Mouse (Mus musculus) heart, postnatal 36 days (tissue): ENCODE measurements around the gene Chd2. TPM values are rescaled to one million over a fixed set of nuclear protein-coding genes. Genes with fewer than 3 reads are reported as not detected.
"Not testable (repeated sequence)": the region's sequence is repeated elsewhere in the genome, so short reads cannot be mapped to it uniquely, and the experiment has no call there.

Source experiments
- DNase-seq, 2 experiments: peaks; one replicate each; pipeline ENCODE4 v3.0.0; 2021 to 2022
- intact Hi-C: fragments of 180-260 bp; cut with DNase I; formaldehyde crosslinking; loops from one replicate; pipeline ENCODE4 v1.15.1; 2025
- total RNA-seq, 2 experiments: library from RNA; stranded (reverse); gene quantifications; 2 replicates each; pipeline ENCODE4 v1.2.3; 2021

The Chd2 gene
- total RNA-seq = 10 to 100 TPM; 49.0 to 52.1 TPM

DNA sequence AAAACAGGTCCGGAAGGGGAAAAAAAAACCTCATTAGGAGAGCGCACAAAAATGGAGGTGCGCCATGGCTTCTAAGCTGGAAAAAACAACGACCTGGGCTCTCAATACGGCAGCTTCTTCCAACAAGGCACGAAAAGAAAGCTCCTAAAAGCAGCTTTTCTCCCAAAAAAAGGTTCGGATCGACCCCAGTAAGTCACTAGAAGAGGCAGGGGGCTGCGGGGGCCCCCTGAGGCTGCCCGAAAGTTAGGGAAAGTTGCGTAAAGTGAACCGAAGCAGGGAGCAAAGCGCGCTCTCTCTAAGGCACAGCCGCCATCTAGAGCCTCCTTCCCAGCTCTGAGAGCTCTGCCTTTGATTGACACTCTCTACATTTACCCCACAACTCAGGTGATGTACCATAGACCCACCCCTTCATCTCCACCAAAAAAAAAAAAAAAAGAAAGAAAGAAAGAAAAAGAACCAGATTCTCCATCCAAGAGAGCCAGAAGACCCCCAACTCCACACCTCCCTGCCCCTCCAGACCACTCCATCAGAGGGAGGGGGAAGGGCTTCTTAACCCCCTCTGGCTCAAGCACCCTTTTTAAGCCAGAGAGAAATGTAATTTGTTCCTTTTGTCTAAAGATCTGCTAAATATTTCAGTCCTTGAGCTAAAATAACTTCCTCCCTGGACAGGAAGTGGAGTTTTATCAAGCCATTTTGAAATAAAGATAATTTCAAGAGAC, at the start of gene Chd2:
TSS of gene Chd2 (minus strand) at position 419 of the 719 bp plus-strand sequence.
- intact Hi-C loops = loop anchor here (1.0 kb wide), 1 partner anchor 16 kb away; no protein-coding TSS in a partner anchor

DNA sequence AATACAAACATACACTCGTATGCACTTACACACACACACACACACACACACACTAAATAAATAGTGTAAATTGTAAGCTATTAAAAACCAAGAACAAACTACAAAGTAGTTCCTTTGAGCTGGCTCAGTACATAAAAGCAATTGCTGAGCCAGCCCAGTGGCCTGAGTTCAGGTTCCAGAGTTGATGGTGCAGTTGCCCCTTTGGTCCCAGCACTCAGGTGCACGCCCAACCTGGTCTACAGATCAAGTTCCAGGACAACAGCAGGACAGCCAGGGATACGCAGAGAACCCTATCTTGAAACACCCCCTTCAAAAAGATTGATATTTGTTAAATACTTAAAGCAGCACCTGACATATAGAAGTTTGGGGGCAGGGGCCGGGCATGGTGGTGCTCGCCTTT, 49.1 kb upstream of the Chd2 start:
- no peak for DNase-seq
- intact Hi-C loops = no loop called here

More for the DNA sequence above, at the start of gene Chd2:
- peak; percentile 72 to 84 for DNase-seq

DNA sequence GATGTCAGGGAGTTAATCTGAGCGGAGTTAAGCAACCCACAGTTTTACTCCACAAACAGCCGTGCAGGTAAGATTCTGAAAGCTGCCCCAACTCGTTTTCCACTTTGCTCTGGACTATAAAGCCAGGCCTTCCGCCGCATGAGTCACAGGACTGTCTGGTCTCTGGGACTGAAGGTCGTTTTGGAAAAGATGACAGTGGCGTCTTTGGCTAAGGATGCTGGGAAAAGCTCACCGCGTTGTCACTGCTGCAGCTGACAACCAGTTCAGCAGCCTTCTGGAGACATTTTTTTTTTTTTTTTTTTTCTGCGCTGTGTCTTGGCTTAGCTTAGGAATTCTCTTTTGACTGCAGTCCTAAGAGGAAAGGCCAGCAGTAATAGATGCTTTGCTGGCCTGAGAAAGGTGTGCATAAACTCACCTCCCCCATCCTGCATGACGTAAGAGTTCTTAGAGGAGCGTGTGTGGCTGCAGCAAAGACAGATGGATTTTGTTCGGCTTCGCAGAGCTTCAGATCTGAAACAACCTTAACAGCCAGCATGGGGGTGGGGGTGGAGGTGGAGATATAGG, 47.7 kb upstream of the Chd2 start:
- DNase-seq = peak in 1 of 2 experiments; percentile 36
- intact Hi-C loops = no loop called here

DNA sequence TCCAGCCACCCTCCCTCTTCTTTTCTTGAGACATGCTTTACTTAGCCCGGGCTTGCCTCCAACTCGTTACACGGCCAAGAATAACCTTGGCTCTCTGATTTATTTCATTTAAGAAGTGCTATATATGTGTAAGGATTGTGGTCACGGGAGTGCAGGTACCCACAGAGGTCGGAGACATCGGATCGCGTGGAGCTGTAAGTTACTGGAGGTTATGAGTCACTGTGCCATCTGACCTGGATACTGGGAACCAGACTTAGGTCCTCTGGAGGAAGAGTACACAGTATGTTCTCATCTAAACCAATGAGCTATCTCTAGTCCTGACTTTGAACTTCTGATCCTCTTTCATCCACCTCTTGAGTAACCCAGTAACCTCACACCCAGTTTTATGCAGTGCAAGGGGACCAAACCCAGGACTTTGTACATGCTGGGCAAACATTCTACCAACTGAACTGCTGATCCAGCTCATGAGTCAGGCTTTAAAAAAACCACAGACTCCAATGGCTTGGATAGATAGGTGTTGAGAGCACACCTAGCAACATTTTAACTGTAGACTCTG, 46.8 kb upstream of the Chd2 start:
- intact Hi-C loops = no loop called here
- DNase-seq = no peak

DNA sequence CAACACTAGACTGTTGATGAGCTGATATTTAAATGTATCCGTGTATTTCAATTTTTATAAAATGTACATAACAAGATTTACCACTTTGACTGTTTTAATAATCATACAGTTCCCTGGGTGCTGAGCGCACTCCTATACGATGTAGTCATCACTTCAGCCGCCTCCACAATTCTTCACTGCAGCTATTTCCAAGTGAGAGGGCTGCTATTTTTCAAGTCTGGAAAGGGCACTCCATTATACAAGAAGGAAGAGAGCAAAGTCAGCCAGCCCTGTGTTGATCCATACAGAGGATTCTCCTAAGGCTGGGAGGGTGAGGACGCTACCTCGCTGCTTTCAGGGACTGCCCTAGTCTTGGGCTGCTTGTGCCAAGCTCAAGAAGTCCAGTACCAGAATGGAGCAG, 45.1 kb upstream of the Chd2 start:
- no peak for DNase-seq
- intact Hi-C loops = no loop called here

DNA sequence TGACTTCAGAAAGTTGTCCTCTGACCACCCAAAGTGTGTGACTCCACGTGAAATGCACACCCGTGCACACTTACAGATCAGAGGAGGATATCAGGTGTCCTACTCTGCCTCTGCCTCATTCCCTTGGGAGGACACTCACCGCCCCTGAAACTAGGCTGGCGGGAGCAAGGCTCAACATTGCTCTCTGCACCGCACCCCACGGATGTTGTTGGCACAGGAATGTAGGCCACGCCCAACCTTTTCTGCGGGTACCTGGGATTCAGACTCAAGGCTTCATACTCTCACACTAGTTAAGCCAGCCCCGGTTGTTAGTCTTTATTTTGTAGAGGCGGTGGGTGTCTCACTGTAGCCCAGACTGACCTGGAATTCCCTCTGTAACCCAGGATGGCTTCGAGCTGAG, 44.6 kb upstream of the Chd2 start:
- DNase-seq = no peak
- intact Hi-C loops = no loop called here

DNA sequence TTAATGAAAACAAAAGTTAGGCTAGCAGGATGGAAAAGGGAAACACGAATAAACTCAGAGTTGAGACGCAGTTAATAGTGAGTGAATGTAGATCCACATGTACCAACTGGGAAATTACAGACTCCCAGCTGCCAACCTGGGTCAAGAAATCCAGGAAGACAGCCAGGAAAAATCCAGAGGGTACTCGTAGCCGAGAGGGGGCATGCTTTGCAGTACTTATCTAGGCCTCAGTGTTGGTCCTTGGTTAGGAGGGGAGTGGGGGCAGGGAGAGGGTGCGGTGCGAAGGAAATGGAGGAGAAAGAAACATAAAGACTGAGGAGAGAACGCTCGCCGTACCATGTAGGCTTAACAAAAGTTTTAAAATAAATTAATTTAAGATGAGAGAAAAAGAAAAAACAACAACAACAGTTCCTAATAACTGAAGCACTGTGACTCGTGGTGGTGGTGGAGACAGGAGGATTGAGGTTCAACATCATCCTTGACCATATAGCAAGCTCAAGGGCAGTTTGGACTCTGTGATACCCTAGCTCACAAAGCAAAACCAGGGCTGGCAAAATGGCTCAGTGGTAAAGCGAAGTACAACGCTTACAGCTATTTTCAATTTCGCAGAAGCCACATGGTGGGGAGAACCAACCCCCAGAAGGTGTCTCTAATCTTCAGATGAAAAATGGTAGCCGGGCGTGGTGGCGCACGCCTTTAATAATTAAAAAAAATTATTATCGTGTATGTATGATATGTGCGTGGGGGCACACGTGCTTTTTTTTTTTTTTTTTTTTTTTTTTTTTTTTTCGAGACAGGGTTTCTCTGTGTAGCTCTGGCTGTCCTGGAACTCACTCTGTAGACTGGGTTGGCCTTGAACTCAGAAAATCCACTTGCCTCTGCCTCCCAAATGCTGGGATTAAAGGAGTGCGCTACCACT, 43.7 kb upstream of the Chd2 start:
- intact Hi-C loops = no loop called here
- DNase-seq = no peak

DNA sequence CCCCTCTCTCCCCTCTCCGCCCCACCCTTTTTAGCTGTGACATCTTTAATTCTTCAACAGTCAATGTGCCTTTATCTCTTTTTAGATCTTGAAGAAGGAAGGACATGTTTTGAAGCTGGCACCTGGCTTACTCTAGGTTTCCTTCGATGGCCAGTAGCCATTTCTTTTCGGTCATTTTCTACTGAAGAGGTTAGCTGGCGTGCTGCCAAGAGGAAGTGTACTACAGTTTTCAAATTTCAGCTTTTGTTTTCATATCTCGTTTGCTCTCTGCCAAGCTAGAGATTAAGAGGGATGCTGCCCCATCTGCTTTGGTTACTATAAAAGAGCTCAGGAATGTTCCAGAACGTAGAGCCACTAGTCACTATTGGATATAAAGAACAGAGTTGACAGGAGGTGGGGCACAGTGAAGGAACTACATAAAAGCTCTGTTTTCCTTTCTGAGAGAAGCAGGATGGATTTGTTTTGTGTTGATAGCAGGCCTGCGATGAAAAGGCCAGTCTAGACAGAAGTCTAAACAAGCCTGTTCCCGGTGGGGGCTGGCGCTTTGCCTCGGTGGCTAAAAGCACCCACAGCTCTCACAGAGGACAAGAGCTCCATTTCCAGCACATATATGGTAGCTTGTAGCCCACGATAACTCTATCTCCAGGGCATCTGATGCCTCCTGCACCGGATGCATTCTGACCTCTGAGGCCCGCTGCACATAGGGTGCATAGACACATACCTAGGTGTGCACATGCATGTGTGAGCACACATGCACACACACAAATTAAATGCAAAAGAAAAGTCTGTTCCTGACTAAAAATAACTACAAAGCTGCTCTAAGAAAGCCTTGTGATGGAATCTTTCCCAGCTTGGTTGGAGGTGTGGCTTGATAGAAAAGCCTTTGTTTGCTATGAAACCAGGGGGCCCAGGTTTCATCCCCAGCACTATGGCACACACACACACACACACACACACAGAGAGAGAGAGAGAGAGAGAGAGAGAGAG, 42.7 kb upstream of the Chd2 start:
- DNase-seq = peak; percentile 69 to 73
- intact Hi-C loops = no loop called here

DNA sequence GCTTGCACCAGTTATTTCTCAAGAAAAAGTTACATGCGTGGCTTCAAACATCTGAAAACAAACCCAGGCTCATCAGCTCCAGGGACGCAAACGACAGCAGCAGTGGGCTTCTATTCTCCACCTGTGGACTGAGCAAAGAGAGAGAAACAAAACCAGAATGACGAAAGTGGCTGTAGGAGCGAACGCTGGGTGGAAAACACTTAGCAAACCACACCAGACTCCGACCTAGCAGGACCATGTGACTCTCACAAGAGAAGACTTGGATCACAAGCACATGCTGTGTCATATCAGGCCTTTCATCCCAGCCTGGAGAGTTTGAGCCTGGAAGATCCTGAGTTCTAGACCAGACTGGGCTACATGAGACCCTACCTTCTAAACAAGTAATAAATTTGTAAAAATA, 41.8 kb upstream of the Chd2 start:
- intact Hi-C loops = no loop called here
- no peak for DNase-seq

DNA sequence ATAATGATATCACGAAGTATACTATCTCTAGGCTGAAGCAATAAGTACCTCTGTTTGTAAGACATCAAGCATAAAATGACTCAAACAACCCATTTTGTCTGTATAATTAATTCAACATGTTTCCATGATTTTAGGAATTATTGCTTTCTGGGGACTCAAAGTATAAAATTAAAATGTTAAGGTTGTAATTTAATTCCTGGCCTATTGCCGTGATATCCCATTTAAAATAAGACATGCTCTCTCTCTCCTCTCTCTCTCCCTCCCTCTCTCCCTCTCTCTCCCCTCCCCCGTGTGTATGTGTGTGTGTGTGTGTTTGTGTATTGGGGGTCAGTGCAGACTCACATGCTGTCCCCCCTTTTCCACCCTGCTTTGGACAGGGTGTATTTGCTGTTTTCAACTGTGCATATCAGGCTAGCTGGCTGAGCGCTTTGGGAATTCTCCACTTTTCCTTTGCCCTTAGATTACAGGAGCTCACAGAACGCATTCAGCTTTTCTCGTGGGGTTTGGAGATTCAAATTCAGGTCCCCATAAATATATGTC, 40.3 kb upstream of the Chd2 start:
- no peak for DNase-seq
- intact Hi-C loops = loop anchor here (2.0 kb wide), 1 partner anchor 21 kb away; no protein-coding TSS in a partner anchor

DNA sequence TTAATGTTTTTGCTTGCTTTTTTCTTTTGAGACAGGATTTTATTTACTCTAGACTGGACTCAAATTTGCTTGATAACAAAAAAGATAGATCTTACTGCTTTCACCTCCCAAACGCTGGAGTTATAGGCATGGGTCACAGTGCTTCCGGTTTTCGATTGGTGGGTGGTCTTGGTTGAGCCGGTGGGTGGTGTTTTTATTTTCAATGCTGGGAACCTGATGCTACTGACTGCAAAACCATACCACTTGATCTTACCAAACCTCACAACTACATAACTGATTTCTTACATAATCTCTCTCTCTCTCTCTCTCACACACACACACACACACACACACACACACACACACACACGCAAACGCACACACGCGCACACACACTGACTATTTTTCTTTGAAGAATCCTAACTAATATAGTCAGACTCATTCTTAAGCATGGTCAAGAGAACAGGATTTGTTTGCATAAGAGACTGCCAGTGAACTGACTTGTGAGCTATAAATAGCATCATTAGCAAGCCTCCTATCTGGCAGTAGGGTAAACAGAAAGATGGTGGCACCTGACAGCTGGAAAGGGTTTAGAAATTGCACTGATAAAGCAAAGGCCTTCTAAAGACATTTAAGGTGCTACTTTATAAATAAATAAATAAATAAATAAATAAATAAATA, 37.6 kb upstream of the Chd2 start:
- intact Hi-C loops = no loop called here

DNA sequence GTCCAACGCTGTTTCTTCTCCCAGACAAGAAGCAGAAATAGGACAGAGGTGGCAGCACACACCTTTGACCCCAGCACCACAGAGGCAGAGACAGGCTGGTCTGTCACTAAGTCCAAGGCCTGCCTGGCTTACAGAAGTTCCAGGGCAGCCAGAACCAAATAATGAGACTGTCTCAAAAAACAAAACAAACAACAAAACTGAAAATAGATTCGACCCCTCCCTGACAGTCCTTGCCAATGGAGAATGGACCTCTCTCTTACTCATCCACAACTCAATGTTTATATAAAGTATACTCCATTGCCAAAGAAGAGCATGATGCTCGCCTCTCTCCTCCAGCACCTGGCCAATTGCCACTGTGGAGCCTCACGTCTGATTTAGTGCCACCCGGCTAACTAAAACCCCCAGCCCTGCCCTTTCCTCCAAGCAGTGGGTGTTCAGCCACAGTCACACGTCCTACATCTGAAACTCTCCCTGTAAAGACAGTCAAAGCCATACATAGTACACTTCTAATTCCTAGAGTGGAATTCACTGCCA, 36.3 kb upstream of the Chd2 start:
- intact Hi-C loops = no loop called here
- no peak for DNase-seq

More for the DNA sequence above, 37.6 kb upstream of the Chd2 start:
- no peak for DNase-seq

DNA sequence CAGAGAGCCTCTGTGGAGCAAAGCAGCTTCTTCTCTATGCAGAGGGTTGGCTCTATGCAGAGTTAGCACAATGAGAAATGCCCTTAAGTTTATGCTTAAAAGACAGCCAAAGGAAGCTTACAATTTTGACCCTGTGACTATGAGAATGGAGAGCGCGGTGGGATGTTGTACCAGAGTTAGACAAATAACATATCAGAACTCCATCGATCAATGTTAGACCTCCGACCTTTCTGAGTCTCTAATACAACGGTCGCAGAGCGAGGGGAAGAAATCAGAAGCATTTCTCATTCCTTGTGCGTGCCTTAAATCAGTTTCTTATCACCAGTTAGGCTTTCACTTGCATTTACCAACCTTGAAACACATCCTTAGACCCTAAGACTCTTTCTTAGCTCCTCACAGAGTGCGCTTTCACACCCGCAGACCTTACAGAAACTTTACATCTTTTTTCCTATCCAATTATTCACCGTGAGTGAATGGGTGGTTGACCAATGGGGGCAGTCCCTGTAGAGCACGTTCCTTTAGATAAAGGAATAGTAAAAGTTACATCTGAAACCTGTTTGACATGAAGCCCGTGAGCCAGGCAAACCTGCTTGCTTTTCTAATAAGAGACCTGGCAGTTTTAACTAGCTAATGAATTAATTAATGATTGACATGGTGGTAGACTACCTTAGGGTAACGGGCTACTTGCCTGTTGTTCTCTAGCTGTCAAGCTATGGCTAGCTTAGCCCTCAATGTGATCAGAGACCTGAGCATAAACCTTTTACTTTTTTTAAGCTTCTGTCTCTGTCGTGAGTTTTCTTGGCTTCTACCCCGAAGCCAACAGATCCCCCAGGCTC, 34.7 kb upstream of the Chd2 start:
- no peak for DNase-seq
- intact Hi-C loops = no loop called here

DNA sequence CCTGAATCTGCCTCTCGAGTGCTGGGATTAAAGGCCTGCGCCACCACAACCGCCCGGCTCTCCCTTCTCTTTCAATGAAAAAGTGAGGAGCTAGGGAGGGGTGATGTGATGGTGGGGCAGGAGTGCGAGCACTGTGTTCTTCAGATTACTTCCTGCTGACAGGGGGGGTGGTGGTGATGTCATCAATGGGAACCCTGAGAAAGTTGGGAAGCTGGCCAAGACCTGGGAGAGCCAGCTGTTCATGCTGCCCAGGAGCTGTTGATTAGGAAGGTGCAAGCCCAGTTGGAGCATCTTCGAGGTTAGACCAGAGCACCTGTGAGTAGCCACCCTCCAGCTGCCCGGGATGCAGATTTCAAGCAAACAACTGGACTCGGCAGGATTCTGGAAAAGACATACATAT, 33.6 kb upstream of the Chd2 start:
- no peak for DNase-seq
- intact Hi-C loops = no loop called here

DNA sequence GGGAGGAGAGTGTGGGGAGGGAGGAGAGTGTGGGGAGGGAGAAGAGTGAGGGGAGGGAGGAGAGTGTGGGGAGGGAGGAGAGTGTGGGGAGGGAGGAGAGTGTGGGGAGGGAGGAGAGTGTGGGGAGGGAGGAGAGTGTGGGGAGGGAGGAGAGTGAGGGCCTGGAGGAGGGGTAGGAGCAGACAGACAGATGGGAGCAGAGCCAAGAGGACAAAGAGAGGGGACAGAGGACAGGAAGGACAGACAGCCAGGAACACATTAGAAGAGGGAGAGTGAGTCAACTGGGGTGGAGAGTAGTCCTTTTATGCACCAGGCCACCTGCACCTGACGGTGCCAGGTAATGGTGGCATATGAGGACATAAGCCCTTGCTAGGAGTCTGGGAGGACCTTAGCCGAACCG, 33.0 kb upstream of the Chd2 start:
- intact Hi-C loops, DNase-seq: not testable (repeated sequence)

DNA sequence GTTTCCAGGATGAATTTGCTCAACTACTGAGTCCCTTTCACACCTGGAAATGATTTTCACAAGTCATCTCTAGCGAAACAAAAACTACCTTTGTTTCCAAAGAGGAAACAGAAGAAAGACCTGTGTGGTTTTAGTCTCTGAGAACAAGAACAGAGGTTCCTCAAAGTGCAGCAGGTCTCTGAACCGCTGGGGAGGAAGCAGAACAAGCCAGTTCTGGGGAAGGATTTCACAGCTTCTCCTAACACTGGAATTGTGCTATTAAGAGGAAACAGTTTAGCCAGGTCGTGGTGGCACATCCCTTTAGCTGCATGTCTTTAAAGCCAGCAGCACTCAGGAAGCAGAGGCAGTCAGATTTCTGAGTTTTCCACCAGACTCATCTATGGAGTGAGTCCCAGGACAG, 30.9 kb upstream of the Chd2 start:
- intact Hi-C loops = no loop called here
- DNase-seq = no peak

DNA sequence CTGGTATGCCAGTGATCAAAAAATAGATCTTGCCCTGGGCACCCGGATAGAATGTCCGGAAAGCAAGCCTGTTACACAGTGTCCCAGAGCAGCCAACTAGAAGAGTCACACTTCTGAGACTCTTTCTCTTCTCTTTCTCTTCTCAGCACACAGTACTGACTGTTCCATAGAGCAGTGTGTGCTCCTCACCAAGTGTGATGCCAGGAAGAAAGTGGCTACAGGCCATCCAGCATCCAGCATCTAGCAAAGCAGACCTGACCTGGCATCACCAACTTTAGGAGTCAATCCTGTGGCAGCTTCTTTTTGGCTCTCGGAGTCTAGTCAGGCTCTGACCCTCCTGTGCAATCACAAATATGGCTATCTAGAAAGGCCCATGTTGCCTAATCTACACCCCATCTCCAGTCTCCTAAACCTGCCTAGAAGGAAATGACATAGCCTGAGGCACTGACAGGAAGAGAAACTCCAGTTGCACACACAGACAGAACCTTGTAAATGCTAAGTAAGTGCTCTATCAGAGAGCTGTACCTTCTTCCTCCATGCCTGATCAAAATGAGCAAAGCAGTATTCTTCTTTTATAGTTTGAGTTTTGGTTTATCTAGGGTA, 27.3 kb upstream of the Chd2 start:
- no peak for DNase-seq
- intact Hi-C loops = no loop called here

DNA sequence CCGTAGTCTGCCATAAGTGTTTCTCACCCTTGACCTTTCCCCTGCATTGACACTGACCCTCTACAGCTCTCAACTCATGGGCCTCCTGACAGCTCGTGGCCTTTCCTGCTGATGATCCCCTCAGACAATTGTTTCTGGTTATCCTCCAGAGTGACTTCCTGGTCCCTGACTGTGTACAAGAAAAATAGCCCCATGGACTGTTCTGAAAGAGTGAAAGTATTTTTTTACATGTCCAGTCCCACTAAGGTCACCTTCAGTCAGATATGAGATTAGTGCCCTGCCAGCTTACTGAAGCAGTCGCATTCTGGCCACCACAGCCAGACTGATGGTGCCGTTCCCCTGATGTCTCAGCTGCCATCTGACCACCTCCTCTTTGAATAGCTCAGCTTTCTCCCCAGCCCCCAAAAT, 26.1 kb upstream of the Chd2 start:
- no peak for DNase-seq
- intact Hi-C loops = no loop called here
